Mouse (Mus musculus) embryonic fibroblast, embryonic 13.5 days (primary cell): ENCODE results near the gene Wdr11.

ENCODE experiments used
- CTCF ChIP-seq: IDR thresholded peaks from 2 replicates; pipeline ENCODE4 v1.5.1; 2011; ENCODE audit warnings: mild to moderate bottlenecking, control low read depth, low read length, moderate library complexity, borderline replicate concordance; ENCODE audit not compliant: insufficient read depth
- POLR2A ChIP-seq: IDR thresholded peaks from 2 replicates; pipeline ENCODE4 v1.6.1; 2011; ENCODE audit warnings: low read depth, mild to moderate bottlenecking, control low read depth, low read length, moderate library complexity

GRCm38 (mm10) chr7:129591371-129592131, at the start of gene Wdr11:
- TF ChIP-seq CTCF (no peak), POLR2A (peak; percentile 73)
